Mouse (Mus musculus): ENCODE measurements around the gene Olfr392.

DNA sequence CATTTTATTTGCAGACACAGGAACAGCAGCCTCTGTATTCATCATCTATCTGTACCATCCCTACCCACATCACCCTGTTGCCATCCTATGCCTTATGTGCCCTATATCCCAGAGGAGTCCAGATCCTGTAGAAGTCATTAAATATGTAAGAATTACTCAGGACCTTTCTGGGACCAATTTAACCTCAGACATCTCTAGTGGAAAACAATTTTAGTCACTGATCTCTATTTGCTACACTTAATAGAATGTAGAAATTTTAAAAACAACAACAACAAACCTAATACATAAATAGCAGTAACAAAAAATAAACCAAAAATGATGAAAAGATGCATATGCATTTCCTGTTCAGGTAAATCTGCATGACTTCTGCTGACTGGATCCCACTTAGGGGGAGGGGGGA is 34.5 kb upstream of the Olfr392 start, which contains the start of gene Olfr393:
- no peak for TF ChIP-seq MYOD1 (IDR thresholded peaks at IDR 0.05; ENCODE audit: control insufficient read depth, insufficient read length, low read depth)
- no peak for TF ChIP-seq MAX (IDR thresholded peaks at IDR 0.05)
- no peak for TF ChIP-seq CTCF (IDR thresholded peaks at IDR 0.05; ENCODE audit: control insufficient read depth, insufficient read depth, insufficient read length)
- no peak for TF ChIP-seq MYOG (IDR thresholded peaks at IDR 0.05; ENCODE audit: control insufficient read depth, extremely low read depth, insufficient read length)
- no peak for TF ChIP-seq USF1 (IDR thresholded peaks at IDR 0.05; ENCODE audit: low read depth)
- no peak for TF ChIP-seq CEBPB (IDR thresholded peaks at IDR 0.05; ENCODE audit: low read depth)
